Mouse (Mus musculus): ENCODE data around the gene Chic2. TPM values are rescaled to one million over a fixed set of nuclear protein-coding genes. Genes with fewer than 3 reads are reported as not detected.

Gene Chic2
- 10 to 100 TPM; 46.8 to 51.5 TPM for total RNA-seq (2023)

DNA sequence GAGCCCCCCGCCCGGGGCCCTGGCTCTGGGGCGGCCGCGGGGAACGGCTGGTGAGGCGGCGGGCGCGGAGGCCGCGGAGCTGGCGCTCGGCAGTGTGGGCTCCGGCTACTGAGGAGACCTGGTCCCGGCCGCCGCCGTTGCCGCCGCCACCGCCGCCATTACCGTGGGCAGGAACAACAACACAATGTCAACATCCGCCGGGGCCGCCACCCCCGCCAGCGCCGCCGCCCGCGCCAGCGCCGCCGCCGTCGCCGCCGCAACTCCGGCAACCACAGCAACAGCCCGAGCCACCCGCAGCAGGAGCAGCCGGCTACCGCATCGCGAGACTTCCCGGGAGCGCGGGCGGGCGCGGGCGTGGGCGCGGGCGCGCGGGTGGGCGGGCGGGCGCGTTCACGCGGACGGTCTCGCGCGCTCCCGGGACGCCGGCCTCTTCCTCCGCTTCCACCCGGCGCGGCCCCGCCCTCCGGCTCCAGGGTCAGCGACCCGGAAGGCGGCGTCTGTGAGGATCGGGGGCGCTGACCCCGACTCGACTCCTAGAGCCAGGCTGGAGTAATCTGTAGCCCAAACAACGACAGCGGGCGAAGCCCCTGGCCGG, at the start of gene Chic2:
Chic2 (minus strand) TSS at position 465 of the 595 bp plus-strand sequence.

DNA sequence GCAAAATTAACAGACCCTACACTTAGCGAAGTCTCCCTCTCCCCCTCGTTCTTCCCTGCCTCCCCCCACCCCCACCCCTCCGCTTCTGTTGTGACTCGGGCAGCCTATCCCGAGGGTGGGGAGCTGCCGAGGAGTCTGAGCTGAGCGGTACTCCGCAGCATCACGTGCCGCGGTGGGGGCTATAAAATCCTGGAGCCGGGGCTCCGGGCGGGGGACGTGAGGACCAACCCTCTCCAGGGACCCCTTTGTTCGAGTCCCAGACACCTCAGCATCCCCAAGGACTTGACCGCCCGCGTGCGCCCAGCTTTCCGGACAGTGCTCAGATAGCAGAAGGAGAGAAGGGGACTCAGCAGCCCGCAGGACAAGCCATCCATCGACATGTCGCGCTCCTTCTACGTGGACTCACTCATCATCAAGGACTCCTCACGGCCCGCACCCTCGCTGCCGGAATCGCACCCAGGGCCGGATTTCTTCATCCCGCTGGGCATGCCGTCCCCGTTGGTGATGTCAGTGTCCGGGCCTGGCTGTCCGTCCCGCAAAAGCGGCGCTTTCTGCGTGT, 30.9 kb upstream of the Chic2 start, which contains the start of gene Gsx2:
Gsx2 (plus strand) TSS at position 219 of the 559 bp plus-strand sequence.

Other genes with a start within 250 kb of the Chic2 start
- gene Gsx2, start 30.8 kb upstream of the Chic2 start, total RNA-seq (2023): not detected
- not detected for gene Pdgfra, start 107.5 kb upstream of the Chic2 start, total RNA-seq (2023)

Data from B cell, adult 67 days (primary cell).